Mouse (Mus musculus): ENCODE measurements at regions not wholly inside any gene's neighbourhood (a gene's known extent, or its start where the extent isn't known, plus 50 kb on each side); places are given as distances from the start of the nearest gene placed in this dataset.
A peak's percentile ranks its signal among the peaks of the same experiment; 100 is the strongest.

DNA sequence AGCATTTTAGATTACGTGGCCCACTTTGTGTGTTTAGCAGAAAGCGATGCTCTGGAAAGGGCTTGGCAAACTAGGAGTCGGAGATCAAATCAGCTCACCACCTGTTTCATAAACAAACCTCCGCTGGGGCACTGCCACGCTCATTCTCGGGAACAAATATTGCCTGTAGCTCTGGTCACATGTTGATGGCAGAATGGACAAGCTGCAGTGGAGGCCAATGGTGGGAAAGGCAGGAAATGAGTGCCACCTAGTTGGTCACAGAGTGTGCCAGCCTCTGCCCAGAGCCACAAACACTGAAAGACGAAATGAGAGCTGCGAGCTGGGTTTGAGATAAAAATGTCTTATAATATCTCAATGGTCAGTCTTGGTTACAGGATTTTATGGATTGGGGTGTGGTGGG lies 259.2 kb upstream of the Csf3r start:
- no peak for ATAC-seq (replicated peaks in 1 of 2; ENCODE audit: insufficient read depth in 1 of 2, low FRiP score in 2 of 2, low TSS enrichment in 1 of 2, low read depth in 1 of 2, poor library complexity in 2 of 2, severe bottlenecking in 2 of 2)

DNA sequence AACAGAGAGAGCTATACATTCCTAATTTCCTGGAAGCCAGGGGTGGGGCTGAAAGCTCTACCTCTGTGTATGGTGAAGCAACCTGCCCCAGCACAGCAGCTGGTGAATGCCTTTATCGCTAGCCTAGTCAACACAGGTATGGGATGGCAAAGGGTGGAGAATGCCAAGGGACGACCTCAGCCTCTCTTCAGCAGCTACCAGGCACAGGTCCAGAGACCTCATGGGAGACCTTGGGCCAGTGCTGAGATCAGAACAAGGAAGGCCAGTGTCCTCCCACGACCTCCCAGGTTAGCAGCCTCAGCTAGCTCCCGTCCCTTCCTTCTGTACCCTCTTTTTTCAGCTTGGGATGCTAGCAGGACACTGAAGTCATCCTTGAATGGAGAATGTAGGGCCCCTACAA lies 247.2 kb upstream of the Csf3r start:
- no peak for ATAC-seq (replicated peaks in 1 of 2; ENCODE audit: insufficient read depth in 1 of 2, low FRiP score in 2 of 2, low TSS enrichment in 1 of 2, low read depth in 1 of 2, poor library complexity in 2 of 2, severe bottlenecking in 2 of 2)

DNA sequence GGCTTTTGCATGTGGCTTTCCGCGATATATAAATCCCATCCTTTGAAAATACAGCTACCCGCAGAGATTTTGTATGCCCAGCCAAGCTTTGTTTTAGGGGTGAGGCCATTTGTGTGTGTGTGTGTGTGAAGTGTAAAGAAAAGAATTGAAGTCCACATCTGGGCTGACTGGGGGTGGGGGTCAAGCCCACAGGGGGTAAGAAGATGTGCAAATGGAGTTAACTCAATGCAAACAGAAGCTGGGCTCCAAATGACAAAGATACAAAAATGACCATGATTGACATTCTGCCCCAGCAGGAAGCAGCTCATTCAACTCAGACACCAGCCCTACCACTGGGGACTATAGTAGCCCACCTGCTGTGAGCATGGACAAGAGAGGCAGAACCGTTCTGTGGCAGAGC lies 244.2 kb upstream of the Csf3r start:
- no peak for ATAC-seq (replicated peaks in 1 of 2; ENCODE audit: insufficient read depth in 1 of 2, low FRiP score in 2 of 2, low TSS enrichment in 1 of 2, low read depth in 1 of 2, poor library complexity in 2 of 2, severe bottlenecking in 2 of 2)

- ATAC-seq (replicated peaks in 1 of 2; ENCODE audit: insufficient read depth in 1 of 2, low FRiP score in 2 of 2, low TSS enrichment in 1 of 2, low read depth in 1 of 2, poor library complexity in 2 of 2, severe bottlenecking in 2 of 2): no peak
Measured at GRCm38 (mm10) chr4:125780921-125781487, 243.3 kb upstream of the Csf3r start.

DNA sequence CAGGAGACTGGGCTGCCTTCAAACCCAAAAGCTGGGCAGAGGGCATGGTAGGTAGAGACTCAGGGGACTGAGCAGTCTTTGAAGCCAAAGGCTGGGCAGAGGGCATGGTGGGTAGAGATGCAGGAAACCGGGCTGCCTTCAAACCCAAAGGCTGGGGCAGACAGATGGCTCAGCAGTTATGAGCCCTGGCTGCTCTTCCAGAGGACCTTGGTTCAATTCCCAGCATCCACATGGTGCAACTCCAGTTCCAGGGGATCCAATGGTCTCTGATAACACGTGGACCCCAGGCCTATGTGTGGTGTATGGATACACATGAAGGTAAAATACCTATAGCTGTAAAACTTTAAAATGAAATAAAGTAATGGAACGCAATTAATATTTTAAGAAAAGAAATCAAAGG lies 242.0 kb upstream of the Csf3r start:
- no peak for ATAC-seq (replicated peaks in 1 of 2; ENCODE audit: insufficient read depth in 1 of 2, low FRiP score in 2 of 2, low TSS enrichment in 1 of 2, low read depth in 1 of 2, poor library complexity in 2 of 2, severe bottlenecking in 2 of 2)

DNA sequence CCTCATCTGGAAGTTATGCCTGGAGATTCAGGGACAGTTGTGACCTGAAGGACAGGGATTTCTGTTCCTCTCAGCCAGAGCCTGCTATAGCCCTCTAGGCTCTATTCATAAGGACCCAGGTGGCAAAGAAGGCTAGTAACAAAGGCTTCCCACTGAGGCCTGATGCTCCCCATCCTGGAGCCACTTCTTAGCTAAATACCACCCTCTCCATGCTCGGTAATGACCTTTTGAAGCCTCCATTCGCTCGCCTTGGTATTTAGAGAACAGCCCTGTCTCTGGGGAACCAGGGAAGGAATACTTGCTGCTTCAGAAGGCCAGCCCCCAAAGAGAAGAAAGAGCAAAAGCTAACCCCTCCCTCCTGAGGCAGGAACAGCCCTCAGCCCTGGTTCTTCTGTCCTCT lies 238.3 kb upstream of the Csf3r start:
- ATAC-seq (replicated peaks in 1 of 2; ENCODE audit: insufficient read depth in 1 of 2, low FRiP score in 2 of 2, low TSS enrichment in 1 of 2, low read depth in 1 of 2, poor library complexity in 2 of 2, severe bottlenecking in 2 of 2): no peak

- no peak for ATAC-seq (replicated peaks in 1 of 2; ENCODE audit: insufficient read depth in 1 of 2, low FRiP score in 2 of 2, low TSS enrichment in 1 of 2, low read depth in 1 of 2, poor library complexity in 2 of 2, severe bottlenecking in 2 of 2)
Measured at GRCm38 (mm10) chr4:125794679-125795078, 229.7 kb upstream of the Csf3r start.

- ATAC-seq (replicated peaks in 1 of 2; ENCODE audit: insufficient read depth in 1 of 2, low FRiP score in 2 of 2, low TSS enrichment in 1 of 2, low read depth in 1 of 2, poor library complexity in 2 of 2, severe bottlenecking in 2 of 2): no peak
Measured at GRCm38 (mm10) chr4:125807923-125808322, 216.4 kb upstream of the Csf3r start.

DNA sequence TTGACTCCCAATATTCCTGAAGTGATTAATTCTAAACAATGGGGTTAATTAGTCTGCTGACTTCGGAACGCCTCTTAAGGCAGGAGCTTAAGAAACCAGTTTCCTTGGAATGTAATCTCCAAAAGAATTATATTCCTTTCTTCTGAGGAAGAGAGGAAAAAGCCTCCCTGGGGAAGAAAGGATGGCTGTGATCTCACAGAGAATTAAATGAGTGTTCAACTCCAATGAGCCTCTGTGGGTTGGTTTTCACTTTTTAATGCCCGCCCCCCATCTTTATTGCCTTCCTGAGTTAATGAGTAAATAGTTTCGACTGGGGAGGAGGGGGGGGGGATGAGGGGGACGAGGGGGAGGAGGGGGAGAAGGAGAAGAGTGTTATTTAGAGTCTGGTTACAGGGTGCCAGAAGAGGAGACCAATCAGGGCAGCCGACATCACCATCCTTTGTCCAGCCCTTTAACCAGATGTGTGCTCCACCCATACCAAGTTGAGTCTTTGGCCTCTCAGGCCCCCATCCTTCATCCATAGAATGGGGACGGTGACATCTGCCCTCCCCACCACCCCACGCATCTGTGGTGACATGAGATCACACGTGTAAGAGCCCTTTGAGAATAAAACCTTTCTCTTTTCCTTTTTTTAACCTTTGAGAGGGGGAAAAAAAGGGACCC lies 214.8 kb upstream of the Csf3r start:
- no peak for ATAC-seq (replicated peaks in 1 of 2; ENCODE audit: insufficient read depth in 1 of 2, low FRiP score in 2 of 2, low TSS enrichment in 1 of 2, low read depth in 1 of 2, poor library complexity in 2 of 2, severe bottlenecking in 2 of 2)

GRCm38 (mm10) chr4:125810247-125810646 lies 214.1 kb upstream of the Csf3r start:
- no peak for ATAC-seq (replicated peaks in 1 of 2; ENCODE audit: insufficient read depth in 1 of 2, low FRiP score in 2 of 2, low TSS enrichment in 1 of 2, low read depth in 1 of 2, poor library complexity in 2 of 2, severe bottlenecking in 2 of 2)

GRCm38 (mm10) chr4:125814311-125814710 lies 210.0 kb upstream of the Csf3r start:
- no peak for ATAC-seq (replicated peaks in 1 of 2; ENCODE audit: insufficient read depth in 1 of 2, low FRiP score in 2 of 2, low TSS enrichment in 1 of 2, low read depth in 1 of 2, poor library complexity in 2 of 2, severe bottlenecking in 2 of 2)

DNA sequence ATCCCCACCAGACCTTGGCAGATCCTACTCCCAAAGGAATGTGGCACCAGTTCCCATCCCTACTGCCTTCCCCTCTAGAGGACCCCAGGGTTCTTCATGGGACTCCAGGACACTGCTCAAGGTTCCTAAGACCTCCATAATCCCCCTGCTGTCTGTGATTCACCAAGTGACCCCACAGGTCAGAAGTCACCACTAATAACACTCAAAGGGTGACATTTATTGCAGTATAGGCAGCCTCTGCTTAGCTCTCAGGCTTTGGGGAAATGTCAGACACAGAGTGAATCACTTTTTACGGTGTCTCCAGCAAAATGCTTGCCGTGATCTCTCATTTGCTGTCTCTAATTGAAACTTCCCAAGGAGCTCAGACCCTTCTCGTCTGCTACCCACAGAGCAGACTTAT lies 209.1 kb upstream of the Csf3r start:
- no peak for ATAC-seq (replicated peaks in 1 of 2; ENCODE audit: insufficient read depth in 1 of 2, low FRiP score in 2 of 2, low TSS enrichment in 1 of 2, low read depth in 1 of 2, poor library complexity in 2 of 2, severe bottlenecking in 2 of 2)

DNA sequence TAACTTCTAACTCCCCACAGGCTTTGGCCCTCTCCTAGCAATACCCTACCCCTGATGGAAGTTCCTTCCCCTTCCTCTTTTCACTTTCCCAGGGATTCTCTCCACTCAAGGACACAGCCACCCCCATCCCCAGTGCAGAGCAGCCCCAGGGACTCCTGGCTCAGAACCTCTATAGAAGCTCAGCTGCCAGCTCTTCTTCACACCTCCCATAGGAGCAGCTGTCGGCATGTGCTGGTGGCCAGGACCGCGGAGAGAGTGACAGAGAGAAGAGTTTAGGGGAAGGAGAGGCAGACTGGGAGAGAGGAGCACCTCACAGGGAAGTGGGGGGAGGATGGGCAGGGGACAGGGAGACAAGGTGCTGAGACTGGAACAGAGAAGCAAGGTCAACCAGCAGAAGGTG lies 199.8 kb upstream of the Csf3r start:
- no peak for ATAC-seq (replicated peaks in 1 of 2; ENCODE audit: insufficient read depth in 1 of 2, low FRiP score in 2 of 2, low TSS enrichment in 1 of 2, low read depth in 1 of 2, poor library complexity in 2 of 2, severe bottlenecking in 2 of 2)

GRCm38 (mm10) chr4:125826416-125826815 lies 197.9 kb upstream of the Csf3r start:
- no peak for ATAC-seq (replicated peaks in 1 of 2; ENCODE audit: insufficient read depth in 1 of 2, low FRiP score in 2 of 2, low TSS enrichment in 1 of 2, low read depth in 1 of 2, poor library complexity in 2 of 2, severe bottlenecking in 2 of 2)

DNA sequence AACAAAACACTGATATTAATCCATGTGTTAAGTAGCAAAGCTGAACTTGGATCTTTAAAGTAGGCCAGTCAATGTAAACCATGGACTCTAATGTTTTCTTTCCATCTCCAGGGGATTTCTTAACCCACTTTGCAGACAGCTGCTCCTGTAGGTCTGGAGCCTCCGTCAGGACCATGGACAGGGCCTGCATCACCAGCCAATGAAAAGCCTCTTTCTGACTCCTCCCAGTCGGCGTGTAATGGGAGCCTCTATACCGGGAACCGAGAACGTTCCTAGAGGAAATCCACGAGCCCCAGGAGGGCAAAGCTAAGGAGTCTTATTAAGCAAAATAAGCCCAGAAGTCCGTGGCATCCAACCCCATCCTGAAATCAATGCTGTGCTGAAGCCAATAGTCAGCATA lies 189.1 kb upstream of the Csf3r start:
- ATAC-seq (replicated peaks in 1 of 2; ENCODE audit: insufficient read depth in 1 of 2, low FRiP score in 2 of 2, low TSS enrichment in 1 of 2, low read depth in 1 of 2, poor library complexity in 2 of 2, severe bottlenecking in 2 of 2): no peak

- no peak for ATAC-seq (replicated peaks in 1 of 2; ENCODE audit: insufficient read depth in 1 of 2, low FRiP score in 2 of 2, low TSS enrichment in 1 of 2, low read depth in 1 of 2, poor library complexity in 2 of 2, severe bottlenecking in 2 of 2)
Measured at GRCm38 (mm10) chr4:125847568-125847967, 176.8 kb upstream of the Csf3r start.

DNA sequence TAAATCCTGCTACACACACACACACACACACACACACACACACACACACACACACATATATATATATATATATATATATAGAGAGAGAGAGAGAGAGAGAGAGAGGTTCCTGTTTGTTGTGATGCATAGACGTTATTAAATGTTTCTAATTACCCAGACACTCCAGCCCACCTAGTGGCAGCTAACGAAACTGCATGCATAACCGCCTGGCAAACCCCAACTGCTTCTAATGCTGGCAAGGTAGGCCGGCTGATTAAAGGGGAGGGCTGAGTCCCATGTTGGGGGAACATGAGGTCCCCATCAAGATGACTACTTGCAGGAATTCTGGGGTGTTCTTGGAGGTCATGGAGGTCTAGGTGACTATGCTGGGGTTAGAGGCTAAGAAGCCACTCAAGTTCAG lies 174.1 kb upstream of the Csf3r start:
- ATAC-seq (replicated peaks in 1 of 2; ENCODE audit: insufficient read depth in 1 of 2, low FRiP score in 2 of 2, low TSS enrichment in 1 of 2, low read depth in 1 of 2, poor library complexity in 2 of 2, severe bottlenecking in 2 of 2): peak in 1 of 2 experiments; percentile 53; a peak in 1 of 4 replicates

- no peak for ATAC-seq (replicated peaks in 1 of 2; ENCODE audit: insufficient read depth in 1 of 2, low FRiP score in 2 of 2, low TSS enrichment in 1 of 2, low read depth in 1 of 2, poor library complexity in 2 of 2, severe bottlenecking in 2 of 2)
Measured at GRCm38 (mm10) chr4:125852545-125852944, 171.8 kb upstream of the Csf3r start.

DNA sequence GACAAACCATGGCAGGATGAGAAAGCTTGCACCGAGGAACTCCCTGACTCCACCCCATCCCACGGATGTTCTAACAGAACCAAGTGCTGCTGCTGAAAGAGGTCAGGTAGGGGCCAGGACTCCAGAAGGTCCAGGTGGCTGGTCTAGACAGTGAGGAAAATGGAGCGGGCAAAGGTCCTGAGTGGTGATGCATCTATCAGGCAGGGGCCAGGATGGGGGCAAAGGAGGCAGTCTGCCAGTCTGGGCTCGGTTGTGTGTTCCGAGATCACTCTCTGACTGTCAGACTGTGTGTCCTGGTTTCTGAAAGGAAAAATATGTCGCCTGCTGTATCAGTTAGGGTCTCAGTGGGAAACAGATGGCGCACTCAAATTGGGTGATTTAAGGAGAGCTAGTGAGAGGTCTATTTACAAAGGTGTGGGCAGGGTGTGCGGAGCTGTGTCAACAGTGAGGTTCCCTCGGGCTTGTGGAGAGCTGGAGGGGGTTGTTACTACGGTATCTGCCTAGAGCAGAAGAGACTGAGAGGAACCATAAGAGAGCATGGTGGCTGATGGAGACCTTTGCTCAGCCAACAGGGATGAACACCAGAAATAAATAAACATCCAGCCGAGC lies 168.3 kb upstream of the Csf3r start:
- no peak; a peak in 1 of 4 replicates for ATAC-seq (replicated peaks in 1 of 2; ENCODE audit: insufficient read depth in 1 of 2, low FRiP score in 2 of 2, low TSS enrichment in 1 of 2, low read depth in 1 of 2, poor library complexity in 2 of 2, severe bottlenecking in 2 of 2)
